Mouse (Mus musculus) T-helper 1 cell (primary cell): ENCODE data around the gene Slc5a5.

Experiments used
- in situ Hi-C: fragments of 300-600 bp; cut with MboI, MseI; formaldehyde crosslinking; loops from one replicate; pipeline ENCODE4 v1.15.1; 2025; ENCODE audit warnings: high pct_unique_total_duplicates

Slc5a5 gene

DNA sequence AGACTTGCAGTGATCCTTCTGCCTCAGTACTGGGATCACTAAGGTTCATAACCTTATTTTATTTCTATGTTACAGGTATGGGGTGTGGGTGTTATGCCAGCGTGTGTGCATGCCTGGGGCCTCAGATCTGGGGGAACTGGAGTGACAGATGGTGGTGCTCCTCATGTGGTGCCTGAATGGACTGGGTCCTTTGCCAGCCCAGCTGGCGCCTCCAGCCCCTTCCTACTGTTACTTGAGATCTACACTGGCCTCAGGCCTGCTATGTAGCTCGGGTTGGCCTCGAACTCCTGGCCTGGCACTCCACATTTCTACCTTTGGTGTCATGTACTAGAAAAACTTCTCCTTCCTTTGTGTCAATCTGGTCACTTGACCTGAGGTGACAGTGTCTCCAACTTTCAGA, 8.4 kb downstream of the Slc5a5 start:
- in situ Hi-C loops, result no loop called here

GRCm38 (mm10) chr8:70880546-70880945, 12.0 kb downstream of the Slc5a5 start:
- in situ Hi-C loops, result no loop called here

- in situ Hi-C loops, result no loop called here
Measured at GRCm38 (mm10) chr8:70880126-70880525, 12.4 kb downstream of the Slc5a5 start.

- in situ Hi-C loops, result no loop called here
Measured at GRCm38 (mm10) chr8:70879500-70879899, 13.1 kb downstream of the Slc5a5 start.

GRCm38 (mm10) chr8:70878178-70878577, 14.4 kb downstream of the Slc5a5 start:
- in situ Hi-C loops, result no loop called here

DNA sequence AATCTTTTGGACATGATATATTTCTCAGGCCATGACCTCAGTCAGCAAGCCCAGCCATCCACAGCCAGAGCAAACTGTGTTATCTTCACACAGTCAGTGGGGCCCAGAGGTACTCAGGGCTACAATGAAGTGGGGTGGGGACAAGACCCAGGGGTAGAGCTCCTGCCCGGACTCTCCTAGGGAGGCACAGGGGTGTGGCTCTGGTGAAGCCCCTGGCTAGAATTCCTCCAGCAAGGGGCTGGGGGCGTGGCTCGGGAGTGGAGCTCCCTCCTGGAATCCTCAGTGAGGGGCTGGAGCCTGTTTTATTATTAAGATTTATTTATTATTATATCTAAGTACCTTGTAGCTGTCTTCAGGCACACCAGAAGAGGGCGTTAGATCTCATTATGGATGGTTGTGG, 16.2 kb downstream of the Slc5a5 start:
- in situ Hi-C loops, result no loop called here

- in situ Hi-C loops, result no loop called here
Measured at GRCm38 (mm10) chr8:70874441-70874840, 18.1 kb downstream of the Slc5a5 start.

- in situ Hi-C loops, result no loop called here
Measured at GRCm38 (mm10) chr8:70873364-70873985, 19.1 kb downstream of the Slc5a5 start, which contains the start of gene Ccdc124. Gene Ccdc124, minus strand, starts transcription at chr8:70873935.

GRCm38 (mm10) chr8:70872643-70873363, 19.8 kb downstream of the Slc5a5 start:
- in situ Hi-C loops, result no loop called here

DNA sequence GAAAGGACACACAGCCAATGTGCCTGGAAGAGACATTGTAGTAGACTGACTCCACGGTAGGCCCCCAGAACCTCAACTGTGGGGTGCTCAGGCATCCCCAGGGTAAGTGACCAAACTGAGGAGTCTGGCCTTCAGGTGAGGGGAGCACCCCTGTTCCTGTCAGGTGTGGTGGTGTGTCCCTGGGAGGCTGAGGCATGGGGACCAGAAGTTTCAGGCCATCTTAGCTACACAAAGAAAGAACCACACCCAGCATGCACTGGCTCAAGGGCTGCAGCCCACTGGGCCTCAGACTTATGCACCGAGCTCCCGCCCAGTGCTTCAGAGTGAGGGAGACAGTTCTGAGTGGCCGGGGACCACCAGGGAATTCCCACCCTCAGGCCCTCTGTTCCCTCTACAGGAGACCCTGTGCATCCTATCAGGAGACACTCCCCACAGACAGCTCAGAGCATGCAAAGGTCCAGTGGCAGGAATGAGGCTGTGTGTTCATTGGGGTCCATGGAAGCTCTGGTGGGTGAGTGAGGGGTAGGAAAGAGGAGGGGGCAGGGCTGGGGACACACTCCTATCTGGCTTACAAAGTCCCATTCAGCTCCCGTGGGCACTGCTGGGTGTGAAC, 21.3 kb downstream of the Slc5a5 start:
- in situ Hi-C loops, result no loop called here

GRCm38 (mm10) chr8:70869601-70870041, 22.9 kb downstream of the Slc5a5 start:
- in situ Hi-C loops, result no loop called here

DNA sequence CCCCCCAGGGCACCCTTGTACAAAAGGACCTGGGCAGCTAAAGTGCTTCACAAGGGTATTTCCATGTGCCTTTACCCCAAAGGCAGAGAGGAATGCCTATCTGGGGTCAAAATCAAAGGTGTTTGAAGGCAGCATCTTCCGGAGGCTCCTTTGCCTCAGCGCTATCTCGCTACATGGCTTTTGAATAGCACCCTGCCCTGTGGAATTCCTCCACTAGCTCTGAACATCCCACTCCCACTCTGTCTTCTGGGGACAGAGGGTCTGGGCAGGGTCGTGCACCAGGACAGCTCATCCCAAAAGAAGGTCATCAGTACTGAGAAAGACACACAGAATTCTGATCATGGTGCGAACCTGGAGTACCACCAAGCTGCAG, 23.4 kb downstream of the Slc5a5 start:
- in situ Hi-C loops, result no loop called here

GRCm38 (mm10) chr8:70868559-70869198, 23.9 kb downstream of the Slc5a5 start:
- in situ Hi-C loops, result no loop called here

- in situ Hi-C loops, result no loop called here
Measured at GRCm38 (mm10) chr8:70866566-70866965, 26.0 kb downstream of the Slc5a5 start.

GRCm38 (mm10) chr8:70866001-70866520, 26.5 kb downstream of the Slc5a5 start:
- in situ Hi-C loops, result no loop called here

DNA sequence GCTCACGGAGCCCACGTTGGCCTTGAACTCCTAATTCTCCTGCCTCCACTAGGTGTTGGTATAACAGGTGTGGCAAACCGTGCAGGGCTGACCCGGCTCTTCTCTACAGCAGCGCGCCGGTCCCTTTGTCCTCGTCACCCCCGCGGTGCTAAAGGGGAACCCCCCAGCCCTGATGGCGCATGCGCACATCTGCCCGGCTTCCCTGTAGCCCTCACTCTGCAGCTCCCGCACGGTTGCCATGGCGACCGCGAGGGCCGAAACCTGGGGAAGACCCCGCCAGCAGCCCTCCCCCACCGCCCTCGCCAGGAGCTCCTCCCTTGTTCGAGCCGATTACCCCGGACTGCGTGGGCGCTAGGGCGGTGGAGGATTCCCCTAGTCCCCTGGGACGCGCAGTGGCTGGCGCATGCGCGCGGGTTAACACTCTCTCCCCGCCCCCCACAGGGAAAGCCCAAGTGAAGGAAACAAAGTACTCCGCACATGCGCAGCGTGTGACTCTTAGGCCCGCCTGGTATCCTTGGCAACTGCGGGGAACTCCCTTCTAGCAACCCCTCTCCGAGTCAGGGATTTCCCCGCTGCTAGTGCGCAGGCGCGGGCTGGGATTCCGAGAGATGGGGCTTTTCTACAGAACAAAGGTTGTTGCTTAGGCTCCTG, 27.1 kb downstream of the Slc5a5 start:
- in situ Hi-C loops, result no loop called here

DNA sequence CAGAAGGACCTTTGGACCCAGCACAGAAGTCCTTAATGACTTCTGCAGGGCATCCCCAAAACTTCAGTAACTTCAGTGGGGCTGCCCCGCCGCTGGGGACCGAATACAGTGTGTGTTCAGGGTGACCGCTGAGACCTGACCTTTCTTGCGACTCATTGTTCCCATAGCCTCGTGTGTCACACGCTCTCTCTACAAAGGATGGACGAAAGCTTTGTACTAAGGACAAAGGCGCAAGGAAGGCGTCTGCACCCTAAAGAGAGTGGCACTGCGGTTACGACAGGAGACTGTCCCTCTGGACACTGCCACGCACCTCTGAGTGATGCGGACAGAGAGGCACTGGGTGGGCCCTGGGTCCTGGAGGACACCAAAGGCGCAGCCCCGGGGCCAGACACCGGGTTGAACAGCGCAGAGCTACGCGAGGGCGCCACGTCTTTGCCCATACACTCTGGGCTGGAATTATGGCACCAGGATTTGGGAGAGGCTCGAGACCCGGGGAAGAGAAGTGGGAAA, 27.8 kb downstream of the Slc5a5 start:
- in situ Hi-C loops, result no loop called here

- in situ Hi-C loops, result no loop called here
Measured at GRCm38 (mm10) chr8:70863956-70864711, 28.4 kb downstream of the Slc5a5 start.

DNA sequence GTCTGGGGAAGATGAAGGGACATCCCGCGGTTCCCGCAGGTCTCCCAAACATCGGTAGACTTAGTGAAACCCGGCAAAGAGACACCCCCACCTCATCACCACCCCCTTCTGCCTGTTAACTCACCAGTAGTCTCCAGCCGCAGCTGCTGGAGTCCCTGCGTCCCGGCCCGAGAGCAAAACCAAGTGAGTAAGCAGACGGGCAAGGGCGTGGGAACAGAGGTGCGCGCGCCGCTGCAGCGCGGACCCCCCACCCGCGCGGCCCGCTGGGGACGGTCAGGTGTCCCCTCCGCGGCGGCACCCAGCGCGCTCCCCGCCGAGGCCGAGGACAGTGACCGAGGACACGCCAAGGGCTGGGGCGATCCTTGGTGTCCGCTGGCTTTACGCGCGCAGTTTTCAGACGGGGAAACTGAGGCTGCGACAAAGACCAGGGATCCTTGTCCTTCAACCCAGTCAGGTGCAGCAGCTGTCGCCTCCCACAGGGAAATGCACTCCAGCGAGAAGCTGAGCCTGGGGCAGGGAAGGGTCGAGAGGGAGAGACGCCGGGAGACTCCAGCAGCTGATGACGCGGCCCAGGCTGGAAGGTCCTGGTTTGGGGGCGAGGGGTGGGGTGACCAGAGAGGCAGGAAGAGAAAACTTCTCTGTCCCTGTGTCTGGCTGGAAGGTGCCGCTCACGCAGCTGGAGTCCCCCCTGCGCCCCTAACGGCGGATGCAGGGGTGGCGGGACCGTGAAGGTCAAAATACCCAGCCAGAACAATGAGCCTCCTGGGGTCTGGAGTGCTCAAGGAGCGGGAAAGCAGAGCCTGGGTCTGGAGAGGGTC, 29.5 kb downstream of the Slc5a5 start, which contains the start of gene Kcnn1:
TSS of gene Kcnn1 (minus strand) at position 435 of the 818 bp plus-strand sequence.
- in situ Hi-C loops, result no loop called here

- in situ Hi-C loops, result no loop called here
Measured at GRCm38 (mm10) chr8:70857516-70857915, 35.0 kb downstream of the Slc5a5 start.
